Mouse (Mus musculus): ENCODE measurements around the gene Gper1. TPM values are rescaled to one million over a fixed set of nuclear protein-coding genes. Genes with fewer than 3 reads are reported as not detected.
A peak's percentile ranks its signal among the peaks of the same experiment; 100 is the strongest.

Gper1 gene
- polyA plus RNA-seq, 1 experiment from 2014 or later, result 2.1 TPM

- peaks cover 10% of the 10 kb centered on the region; the same call in 1 of the 2 replicates for H3K36me3 ChIP-seq (ENCODE audit: control insufficient read depth, insufficient read depth, low read length)
- ATAC-seq (replicated peaks; ENCODE audit: low FRiP score, low TSS enrichment, low read depth), result no peak
- no peaks in the 10 kb centered on the region for H3K27me3 ChIP-seq (replicated peaks; ENCODE audit: control insufficient read depth, insufficient read depth, low read length)
- H3K9me3 ChIP-seq (ENCODE audit: control insufficient read depth, low read length), result no peaks in the 10 kb centered on the region
- H3K4me3 ChIP-seq (ENCODE audit: low read depth, low read length), result no peak overlapping the region
- H3K27ac ChIP-seq (ENCODE audit: low read depth), result no peak overlapping the region
- H3K4me1 ChIP-seq (replicated peaks; ENCODE audit: control insufficient read depth, insufficient read depth, low read length), result peaks cover 7% of the 10 kb centered on the region; the same call in 1 of the 2 replicates
- 92% methylated on average over 12 of the region's 12 CpGs for WGBS
- no peak overlapping the region for H3K9ac ChIP-seq (ENCODE audit: low read length)
- DNase-seq (ENCODE audit: low spot score), result no peak
- H3K4me2 ChIP-seq (ENCODE audit: low read length), result no peak overlapping the region
Observed at GRCm38 (mm10) chr5:139455166-139455565, 32.2 kb downstream of the Gper1 start.

DNA sequence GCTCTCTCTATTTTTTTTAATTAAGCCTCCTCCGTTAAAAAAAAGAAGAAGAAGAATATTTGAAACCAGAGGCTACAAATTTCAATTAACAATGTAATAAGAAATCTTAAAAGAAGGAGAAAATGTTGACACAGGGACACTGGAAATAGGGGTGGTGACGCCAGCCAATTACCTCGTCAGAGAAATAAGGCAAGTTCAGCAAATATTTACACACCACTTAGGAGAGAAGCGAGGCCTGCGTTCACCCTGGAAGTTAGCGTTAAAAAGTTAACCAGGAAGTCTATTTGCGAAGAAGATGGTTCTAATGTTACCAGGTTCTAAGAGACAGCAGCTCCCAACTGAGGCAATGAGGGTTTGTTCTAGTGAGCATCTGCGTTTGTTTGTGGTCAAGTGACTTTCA lies 34.3 kb downstream of the Gper1 start:
- H3K4me1 ChIP-seq (replicated peaks; ENCODE audit: control insufficient read depth, insufficient read depth, low read length), result peaks cover 7% of the 10 kb centered on the region; the same call in 1 of the 2 replicates
- DNase-seq (ENCODE audit: low spot score) (no peak), ATAC-seq (replicated peaks; ENCODE audit: low FRiP score, low TSS enrichment, low read depth) (no peak)
- WGBS, result 77% methylated on average over 8 of the region's 8 CpGs
- H3K36me3 ChIP-seq (ENCODE audit: control insufficient read depth, insufficient read depth, low read length), result peaks cover 10% of the 10 kb centered on the region; the same call in 1 of the 2 replicates
- H3K4me3 ChIP-seq (ENCODE audit: low read depth, low read length), result no peak overlapping the region
- no peak overlapping the region; the same call in 1 of the 2 replicates for H3K27ac ChIP-seq (ENCODE audit: low read depth)
- no peaks in the 10 kb centered on the region for H3K9me3 ChIP-seq (ENCODE audit: control insufficient read depth, low read length)
- H3K9ac ChIP-seq (ENCODE audit: low read length), result no peak overlapping the region
- no peak overlapping the region for H3K4me2 ChIP-seq (ENCODE audit: low read length)
- H3K27me3 ChIP-seq (replicated peaks; ENCODE audit: control insufficient read depth, insufficient read depth, low read length), result no peaks in the 10 kb centered on the region

- peak overlapping the region; percentile 89 for H3K4me2 ChIP-seq (ENCODE audit: low read length)
- DNase-seq (ENCODE audit: low spot score), result no peak
- no peaks in the 10 kb centered on the region for H3K9me3 ChIP-seq (ENCODE audit: control insufficient read depth, low read length)
- H3K36me3 ChIP-seq (ENCODE audit: control insufficient read depth, insufficient read depth, low read length), result peaks cover 7% of the 10 kb centered on the region; the same call in 1 of the 2 replicates
- no peaks in the 10 kb centered on the region for H3K27me3 ChIP-seq (replicated peaks; ENCODE audit: control insufficient read depth, insufficient read depth, low read length)
- H3K9ac ChIP-seq (ENCODE audit: low read length), result peak overlapping the region; percentile 63
- 10% methylated on average over 10 of the region's 10 CpGs for WGBS
- ATAC-seq (replicated peaks; ENCODE audit: low FRiP score, low TSS enrichment, low read depth), result peak; percentile 30
- H3K27ac ChIP-seq (ENCODE audit: low read depth), result no peak overlapping the region
- H3K4me1 ChIP-seq (replicated peaks; ENCODE audit: control insufficient read depth, insufficient read depth, low read length), result peaks cover 7% of the 10 kb centered on the region; the same call in 1 of the 2 replicates
- H3K4me3 ChIP-seq (ENCODE audit: low read depth, low read length), result peak overlapping the region; percentile 68
Observed at GRCm38 (mm10) chr5:139459938-139460337, 37.0 kb downstream of the Gper1 start.

DNA sequence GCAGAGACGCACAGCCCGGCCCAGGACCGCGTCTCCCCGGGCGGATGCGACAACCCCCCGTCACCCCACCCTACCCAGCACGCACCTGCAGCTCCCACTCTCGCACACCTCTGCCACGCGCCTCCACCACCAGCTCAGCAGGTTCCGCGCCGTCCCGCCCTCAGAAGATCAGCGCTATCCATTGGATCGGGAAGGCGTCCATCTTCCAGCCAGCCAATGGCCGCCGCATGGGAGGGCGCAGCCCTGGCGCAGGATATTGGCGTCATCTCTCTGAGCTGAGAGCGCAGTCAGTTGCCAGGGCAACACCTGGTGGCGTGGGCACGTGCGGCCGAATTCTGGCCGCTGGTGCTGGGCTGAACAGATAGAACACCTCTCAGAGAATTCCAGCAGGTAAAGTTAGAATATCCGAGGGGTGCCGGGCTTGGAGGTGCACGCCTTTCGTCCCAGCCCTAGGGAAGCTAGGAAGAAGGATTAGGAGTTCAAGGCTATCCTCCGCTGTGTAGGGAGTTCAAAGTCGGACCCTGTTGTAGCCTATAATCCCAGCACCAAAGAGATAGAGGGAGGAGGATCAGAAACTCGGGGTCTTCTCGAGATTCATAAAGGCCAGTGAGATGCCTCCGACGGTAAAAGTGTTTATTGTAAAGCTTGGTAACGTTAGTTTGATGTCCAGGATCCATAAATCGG lies 37.6 kb downstream of the Gper1 start, which contains the start of gene 3110082I17Rik:
3110082I17Rik (minus strand) TSS at position 144 of the 684 bp plus-strand sequence.
- Histone ChIP-seq H3K4me2 (ENCODE audit: low read length) (peak within 1 kb of the TSS; percentile 89), H3K9ac (ENCODE audit: low read length) (peak within 1 kb of the TSS; percentile 63), H3K4me1 (replicated peaks; ENCODE audit: control insufficient read depth, insufficient read depth, low read length) (peaks cover 7% of the 10 kb centered on the region; the same call in 1 of the 2 replicates), H3K36me3 (ENCODE audit: control insufficient read depth, insufficient read depth, low read length) (0 out of 2 replicates have a peak, but pooled peaks cover 1% of the 10 kb centered on the region), H3K4me3 (ENCODE audit: low read depth, low read length) (peak within 1 kb of the TSS; percentile 68), H3K27me3 (replicated peaks; ENCODE audit: control insufficient read depth, insufficient read depth, low read length) (no peaks in the 10 kb centered on the region), H3K27ac (ENCODE audit: low read depth) (no peak within 1 kb of the TSS), H3K9me3 (ENCODE audit: control insufficient read depth, low read length) (no peaks in the 10 kb centered on the region)
- peak; percentile 99 for ATAC-seq (replicated peaks; ENCODE audit: low FRiP score, low TSS enrichment, low read depth)
- DNase-seq (ENCODE audit: low spot score), result peak; percentile 100
- 3% methylated on average over 41 of the region's 42 CpGs for WGBS

DNA sequence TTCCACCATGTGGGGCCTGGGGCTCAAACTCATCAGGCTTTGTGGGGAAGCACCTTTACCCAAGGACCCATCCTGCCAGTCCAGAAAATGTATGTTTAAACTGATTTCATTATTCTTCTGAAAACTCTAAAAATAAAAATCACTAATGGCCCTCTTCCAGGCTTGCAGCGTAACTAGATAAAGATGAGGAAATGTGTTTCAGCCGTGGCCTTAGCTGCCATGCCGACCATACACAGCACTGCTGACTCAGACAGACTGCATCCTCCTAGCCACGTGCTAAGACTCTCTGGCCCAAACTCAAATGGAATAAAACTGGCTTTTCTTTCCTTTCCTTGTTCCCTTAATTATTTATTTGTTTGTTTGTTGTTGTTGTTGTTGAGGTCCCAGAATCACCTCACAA lies 41.9 kb downstream of the Gper1 start:
- Histone ChIP-seq H3K4me2 (ENCODE audit: low read length) (no peak overlapping the region), H3K4me1 (replicated peaks; ENCODE audit: control insufficient read depth, insufficient read depth, low read length) (peaks cover under 1% of the 10 kb centered on the region; the same call in 1 of the 2 replicates), H3K36me3 (ENCODE audit: control insufficient read depth, insufficient read depth, low read length) (no peaks in the 10 kb centered on the region), H3K27ac (ENCODE audit: low read depth) (no peak overlapping the region), H3K4me3 (ENCODE audit: low read depth, low read length) (no peak overlapping the region), H3K27me3 (replicated peaks; ENCODE audit: control insufficient read depth, insufficient read depth, low read length) (no peaks in the 10 kb centered on the region), H3K9me3 (ENCODE audit: control insufficient read depth, low read length) (no peaks in the 10 kb centered on the region), H3K9ac (ENCODE audit: low read length) (no peak overlapping the region)
- DNase-seq (ENCODE audit: low spot score) (no peak), ATAC-seq (replicated peaks; ENCODE audit: low FRiP score, low TSS enrichment, low read depth) (no peak)
- 67% methylated on average over 4 of the region's 4 CpGs for WGBS

GRCm38 (mm10) chr5:139466373-139466772 lies 43.4 kb downstream of the Gper1 start:
- Histone ChIP-seq H3K36me3 (ENCODE audit: control insufficient read depth, insufficient read depth, low read length) (peaks cover 7% of the 10 kb centered on the region), H3K4me1 (replicated peaks; ENCODE audit: control insufficient read depth, insufficient read depth, low read length) (no peaks in the 10 kb centered on the region), H3K4me2 (ENCODE audit: low read length) (no peak overlapping the region), H3K4me3 (ENCODE audit: low read depth, low read length) (no peak overlapping the region), H3K9ac (ENCODE audit: low read length) (no peak overlapping the region), H3K27me3 (replicated peaks; ENCODE audit: control insufficient read depth, insufficient read depth, low read length) (no peaks in the 10 kb centered on the region), H3K9me3 (ENCODE audit: control insufficient read depth, low read length) (no peaks in the 10 kb centered on the region), H3K27ac (ENCODE audit: low read depth) (no peak overlapping the region)
- ATAC-seq (replicated peaks; ENCODE audit: low FRiP score, low TSS enrichment, low read depth), result no peak
- WGBS, result 74% methylated on average over 2 of the region's 2 CpGs
- no peak for DNase-seq (ENCODE audit: low spot score)

DNA sequence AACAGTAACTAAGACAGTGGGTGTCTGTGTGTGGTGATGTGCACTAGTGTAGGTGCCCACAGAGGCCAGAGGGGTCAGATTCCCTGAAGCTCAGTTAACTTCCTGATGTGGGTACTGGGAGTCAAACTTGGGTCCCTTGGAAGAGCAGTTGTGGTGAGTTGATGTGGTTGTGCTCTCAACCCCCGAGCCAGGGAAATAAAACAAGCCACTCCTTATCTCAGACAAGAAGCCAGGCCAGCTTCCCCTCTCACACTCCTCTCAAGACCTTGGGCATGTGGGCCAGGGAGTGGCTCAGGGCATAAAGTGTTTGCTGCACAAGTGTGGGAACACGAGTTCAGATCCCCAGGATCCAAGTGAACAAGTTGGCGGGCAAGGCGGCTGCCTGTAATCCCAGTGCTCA lies 43.9 kb downstream of the Gper1 start:
- DNase-seq (ENCODE audit: low spot score), result no peak

GRCm38 (mm10) chr5:139467998-139468397 lies 45.0 kb downstream of the Gper1 start:
- Histone ChIP-seq H3K4me1 (replicated peaks; ENCODE audit: control insufficient read depth, insufficient read depth, low read length) (no peaks in the 10 kb centered on the region), H3K36me3 (ENCODE audit: control insufficient read depth, insufficient read depth, low read length) (peaks cover 23% of the 10 kb centered on the region), H3K4me3 (ENCODE audit: low read depth, low read length) (no peak overlapping the region), H3K27ac (ENCODE audit: low read depth) (no peak overlapping the region), H3K9me3 (ENCODE audit: control insufficient read depth, low read length) (no peaks in the 10 kb centered on the region), H3K9ac (ENCODE audit: low read length) (no peak overlapping the region), H3K4me2 (ENCODE audit: low read length) (no peak overlapping the region), H3K27me3 (replicated peaks; ENCODE audit: control insufficient read depth, insufficient read depth, low read length) (no peaks in the 10 kb centered on the region)
- DNase-seq (ENCODE audit: low spot score) (no peak), ATAC-seq (replicated peaks; ENCODE audit: low FRiP score, low TSS enrichment, low read depth) (no peak)
- 50% methylated on average over 5 of the region's 5 CpGs for WGBS

More for the DNA sequence above, 43.9 kb downstream of the Gper1 start:
- Histone ChIP-seq H3K4me3 (ENCODE audit: low read depth, low read length) (no peak overlapping the region), H3K36me3 (ENCODE audit: control insufficient read depth, insufficient read depth, low read length) (peaks cover 11% of the 10 kb centered on the region), H3K4me2 (ENCODE audit: low read length) (no peak overlapping the region), H3K9me3 (ENCODE audit: control insufficient read depth, low read length) (no peaks in the 10 kb centered on the region), H3K9ac (ENCODE audit: low read length) (no peak overlapping the region), H3K4me1 (replicated peaks; ENCODE audit: control insufficient read depth, insufficient read depth, low read length) (no peaks in the 10 kb centered on the region), H3K27me3 (replicated peaks; ENCODE audit: control insufficient read depth, insufficient read depth, low read length) (no peaks in the 10 kb centered on the region), H3K27ac (ENCODE audit: low read depth) (no peak overlapping the region)
- no peak for ATAC-seq (replicated peaks; ENCODE audit: low FRiP score, low TSS enrichment, low read depth)
- WGBS, result 71% methylated on average over 4 of the region's 4 CpGs

- Histone ChIP-seq H3K4me2 (ENCODE audit: low read length) (no peak overlapping the region), H3K9me3 (ENCODE audit: control insufficient read depth, low read length) (no peaks in the 10 kb centered on the region), H3K4me1 (replicated peaks; ENCODE audit: control insufficient read depth, insufficient read depth, low read length) (no peaks in the 10 kb centered on the region), H3K4me3 (ENCODE audit: low read depth, low read length) (no peak overlapping the region), H3K27me3 (replicated peaks; ENCODE audit: control insufficient read depth, insufficient read depth, low read length) (no peaks in the 10 kb centered on the region), H3K9ac (ENCODE audit: low read length) (no peak overlapping the region), H3K27ac (ENCODE audit: low read depth) (no peak overlapping the region), H3K36me3 (ENCODE audit: control insufficient read depth, insufficient read depth, low read length) (peaks cover 90% of the 10 kb centered on the region)
- no peak for ATAC-seq (replicated peaks; ENCODE audit: low FRiP score, low TSS enrichment, low read depth)
- no peak for DNase-seq (ENCODE audit: low spot score)
- 88% methylated on average over 9 of the region's 9 CpGs for WGBS
Observed at GRCm38 (mm10) chr5:139474741-139475140, 51.8 kb downstream of the Gper1 start.

All from intestine, embryonic 14.5 days (tissue).